Mouse (Mus musculus) naive thymus-derived CD4-positive, alpha-beta T cell, adult 2 months (primary cell): ENCODE data around the gene Nek1.

Experiments used
- DNase-seq: peaks from one replicate; pipeline ENCODE4 v3.0.0-alpha.2; 2011; ENCODE audit warnings: low read depth

Gene Nek1

DNA sequence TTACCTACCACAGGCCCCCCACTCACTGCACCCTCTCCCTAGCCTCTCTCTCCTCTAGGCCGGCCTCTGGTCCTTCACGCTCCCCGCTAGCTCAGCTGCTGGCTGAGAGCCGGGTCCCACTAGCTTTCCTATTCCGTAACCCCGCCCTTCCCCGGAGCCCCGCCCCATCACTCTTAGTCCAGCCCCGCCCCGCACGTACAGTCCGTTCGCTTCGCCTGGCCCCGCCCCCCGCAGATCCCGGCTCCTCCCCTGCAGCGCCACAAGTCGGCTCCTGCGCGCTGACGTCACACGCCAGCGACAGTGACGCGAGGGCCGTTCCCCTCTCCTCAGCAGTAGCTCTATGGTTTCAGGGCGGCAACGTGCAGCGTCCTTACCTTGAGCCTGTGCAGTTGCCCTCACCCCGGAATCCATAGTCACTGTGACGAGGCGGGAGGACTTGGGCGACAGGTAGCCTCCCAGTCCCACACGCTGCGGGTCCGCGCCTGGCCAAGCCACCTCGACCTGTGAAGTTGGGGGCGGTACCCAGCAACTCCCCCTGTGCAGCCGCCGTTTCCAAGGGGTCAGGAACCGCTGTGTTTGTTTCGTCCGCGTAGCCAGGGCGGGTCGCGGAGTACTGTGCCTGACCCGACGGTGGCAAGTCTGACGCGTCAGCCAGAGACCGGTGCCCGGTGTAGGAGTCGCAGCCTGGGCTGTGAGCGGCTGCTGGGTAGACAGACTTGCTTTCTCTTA, at the start of gene Nek1:
Nek1 (plus strand) TSS at position 286 of the 729 bp plus-strand sequence.
- DNase-seq: peak; percentile 99

DNA sequence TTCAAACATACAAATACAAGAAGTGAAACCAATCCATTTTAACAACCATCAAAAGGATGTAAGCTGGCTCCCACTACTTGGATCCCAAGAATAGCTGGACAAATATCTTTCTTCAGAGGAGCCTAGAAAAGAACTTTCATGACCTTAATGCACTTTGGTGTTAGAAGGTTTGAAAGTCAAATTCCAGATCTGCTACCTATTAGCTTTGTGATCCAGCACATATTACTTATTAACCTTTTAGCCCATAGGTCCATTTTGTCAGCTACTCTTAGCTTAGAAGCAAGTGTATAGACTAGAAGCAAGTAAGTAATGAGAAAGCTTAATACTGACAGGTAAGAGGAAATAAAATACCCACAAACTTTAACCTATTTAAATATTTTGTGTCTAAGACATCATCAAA, 45.5 kb upstream of the Nek1 start:
- DNase-seq: no peak

DNA sequence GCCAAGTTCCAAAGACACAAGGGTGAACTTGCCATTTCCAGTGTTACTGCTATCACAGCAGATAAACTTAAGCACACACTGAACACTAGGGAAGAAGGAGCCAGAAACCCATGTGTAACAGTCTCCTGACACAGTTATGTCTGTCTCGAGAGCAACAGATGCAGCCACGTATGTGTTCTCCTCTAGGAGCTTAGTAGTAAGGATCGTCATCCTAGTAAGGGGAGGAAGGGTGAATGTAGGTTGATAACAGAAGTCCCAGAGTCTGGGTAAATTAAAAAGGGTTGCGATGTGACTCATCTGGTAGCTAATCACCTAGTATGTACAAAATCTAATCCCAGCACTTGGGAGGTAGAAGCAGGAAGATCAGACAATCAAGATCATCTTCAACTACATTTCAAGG, 43.1 kb upstream of the Nek1 start:
- no peak for DNase-seq

DNA sequence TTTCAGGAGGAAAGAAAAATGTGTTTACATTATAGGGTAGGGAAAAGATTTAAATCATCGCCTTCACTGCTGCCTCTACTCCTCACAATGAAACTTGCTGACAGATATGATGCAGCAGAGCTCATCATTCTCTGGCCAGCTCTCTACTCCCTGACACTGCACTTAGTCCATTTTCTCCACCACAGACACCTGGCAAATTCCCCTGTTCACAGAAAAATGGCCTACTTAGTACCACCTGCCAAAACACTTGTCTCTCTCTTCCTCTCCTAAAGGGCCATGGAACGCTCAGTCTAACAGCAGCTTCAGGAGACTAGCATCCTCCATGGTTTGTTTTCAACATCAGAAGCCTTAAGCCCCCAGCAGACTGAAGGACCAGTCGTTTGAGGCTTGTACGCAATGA, 41.7 kb upstream of the Nek1 start:
- no peak for DNase-seq

DNA sequence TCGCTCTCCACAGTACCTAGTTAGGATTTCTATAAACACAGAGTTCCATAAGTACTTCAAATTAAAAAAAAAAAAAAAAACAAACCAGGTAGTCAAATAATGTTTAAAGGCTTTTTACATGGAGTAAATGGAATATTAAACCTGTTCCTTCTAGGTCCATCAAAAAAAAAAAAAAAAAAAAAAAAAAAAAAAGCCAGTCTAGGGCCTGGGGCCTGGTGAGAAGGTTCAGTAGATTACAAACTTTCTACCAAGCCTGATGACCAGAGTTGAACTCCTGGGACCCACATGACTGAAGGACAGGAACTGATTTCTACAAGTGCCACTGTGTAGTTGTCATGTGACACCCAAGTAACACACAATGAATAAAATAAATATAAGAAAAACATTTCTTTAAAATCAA, 41.2 kb upstream of the Nek1 start:
- no peak for DNase-seq

DNA sequence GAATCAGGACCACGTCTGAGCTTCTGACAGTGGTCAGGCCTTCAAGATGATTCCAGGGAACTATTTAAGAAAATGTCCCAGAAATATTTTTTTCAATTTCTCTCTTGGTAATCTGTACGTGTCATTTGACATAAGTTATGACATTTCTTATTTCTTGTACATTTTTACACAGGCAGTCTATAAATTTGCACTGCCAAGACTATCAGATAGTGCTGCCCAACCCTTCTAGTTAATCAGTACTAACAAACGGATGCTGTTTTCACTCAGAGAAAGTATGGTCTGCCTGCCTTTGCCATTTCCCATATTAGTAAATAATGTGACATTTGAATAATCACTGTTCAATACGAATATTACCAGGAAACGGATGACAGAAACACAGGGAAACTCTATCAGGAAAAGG, 40.2 kb upstream of the Nek1 start:
- DNase-seq: no peak

DNA sequence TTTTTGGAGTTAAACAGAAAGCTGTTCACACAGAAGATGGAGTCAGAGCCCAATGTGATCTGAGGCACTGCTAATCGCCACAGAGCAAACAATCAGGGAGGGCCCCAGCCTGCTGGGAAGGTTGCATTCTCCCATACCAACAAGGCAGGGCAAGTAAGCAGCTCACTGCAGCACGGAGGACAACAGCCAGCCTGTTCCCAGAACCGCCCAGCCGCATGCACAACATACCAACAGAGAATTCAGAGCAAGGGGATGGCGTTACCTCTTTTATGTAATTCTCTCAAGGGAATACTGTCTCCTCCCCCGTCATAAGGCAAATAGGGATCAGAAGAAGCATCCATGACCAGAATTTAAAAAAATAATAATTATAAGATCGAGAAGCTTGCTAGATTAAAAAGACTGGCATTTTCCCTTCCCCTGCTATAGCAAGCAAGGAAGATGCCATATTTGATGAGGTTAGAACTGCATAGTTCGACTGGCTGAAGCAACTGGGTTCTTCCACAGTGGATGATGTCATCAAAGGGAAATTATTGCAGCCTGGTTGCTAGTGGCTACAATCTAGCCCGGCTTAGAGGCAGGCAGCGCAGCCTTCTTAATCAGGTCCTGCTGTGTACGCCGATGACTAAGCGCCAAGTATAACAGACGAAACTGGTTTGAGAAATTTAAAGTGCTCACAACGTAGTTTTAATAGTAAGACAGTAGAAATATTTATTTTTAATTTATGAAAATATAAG, 38.5 kb upstream of the Nek1 start:
- DNase-seq: no peak

DNA sequence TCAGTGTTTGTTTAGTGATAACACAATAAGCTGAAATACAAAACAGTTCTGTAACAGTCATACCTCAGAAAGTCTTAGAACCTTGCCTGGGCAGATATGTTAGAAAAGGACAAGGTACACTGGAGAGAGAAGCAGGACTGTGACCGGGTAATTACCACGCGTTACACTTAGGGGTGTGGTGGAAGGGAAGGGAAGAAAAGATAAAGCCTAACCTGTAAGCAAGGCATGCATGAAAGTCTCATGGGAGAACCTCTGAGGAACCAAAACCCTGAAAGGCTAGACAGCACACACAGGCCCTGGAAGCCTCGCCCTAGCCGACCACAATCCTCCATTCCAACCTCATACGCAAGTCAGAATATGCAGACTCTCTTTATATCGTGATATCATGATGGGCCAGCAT, 36.1 kb upstream of the Nek1 start:
- no peak for DNase-seq

DNA sequence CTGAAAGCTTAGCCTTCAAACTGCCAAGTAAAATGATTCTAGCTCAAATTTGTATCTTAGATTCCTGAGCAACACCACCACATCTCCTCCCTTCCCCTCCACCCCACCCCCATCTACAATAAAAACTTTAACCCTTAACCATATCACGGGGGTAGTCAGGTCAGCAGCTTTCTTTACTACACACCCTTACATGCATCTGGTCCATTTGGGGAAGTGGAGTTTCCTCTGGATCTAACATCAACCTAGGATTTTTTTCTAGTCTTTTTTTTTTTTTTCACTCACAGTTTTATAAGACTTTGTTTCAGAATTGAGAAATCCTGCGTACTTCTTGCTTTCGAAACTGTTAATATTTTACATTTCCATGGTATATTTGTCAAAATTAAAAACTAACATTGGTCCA, 30.2 kb upstream of the Nek1 start:
- no peak for DNase-seq

DNA sequence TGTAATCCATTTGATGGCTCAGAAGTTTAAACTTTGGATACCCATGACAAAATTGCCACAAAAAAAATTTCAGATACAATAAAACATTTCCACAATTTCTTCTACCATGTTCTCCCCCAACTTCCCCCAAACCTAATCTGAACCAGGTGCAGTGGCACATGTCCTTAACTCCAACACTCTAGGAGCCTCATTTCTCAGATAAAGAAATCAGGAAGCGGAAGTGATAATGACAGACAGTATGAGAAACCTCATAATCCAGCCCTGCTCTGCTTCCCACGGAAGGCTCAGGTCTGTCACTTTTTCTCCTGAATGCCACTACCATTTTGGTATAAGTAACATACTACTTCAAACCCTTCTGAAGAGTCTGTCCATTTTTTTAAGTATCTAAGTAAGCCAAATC, 29.1 kb upstream of the Nek1 start:
- no peak for DNase-seq

DNA sequence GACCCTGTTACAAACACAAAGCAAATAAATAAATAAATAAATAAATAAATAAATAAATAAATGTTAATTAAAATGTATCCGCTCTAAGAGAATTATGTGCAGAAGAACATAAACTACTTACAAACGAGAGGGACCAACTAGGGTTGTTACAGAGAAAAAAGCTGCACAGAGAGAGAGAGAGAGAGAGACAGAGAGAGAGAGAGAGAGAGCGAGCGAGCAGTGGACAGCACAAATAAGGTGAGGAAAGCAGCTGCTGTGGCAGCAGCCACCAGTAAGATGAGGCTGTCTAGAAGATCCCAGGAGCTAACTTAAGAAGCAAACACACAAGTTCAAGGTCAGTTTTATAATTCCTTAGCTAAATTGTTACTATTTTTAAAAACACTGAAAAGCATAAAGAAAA, 28.5 kb upstream of the Nek1 start:
- no peak for DNase-seq

DNA sequence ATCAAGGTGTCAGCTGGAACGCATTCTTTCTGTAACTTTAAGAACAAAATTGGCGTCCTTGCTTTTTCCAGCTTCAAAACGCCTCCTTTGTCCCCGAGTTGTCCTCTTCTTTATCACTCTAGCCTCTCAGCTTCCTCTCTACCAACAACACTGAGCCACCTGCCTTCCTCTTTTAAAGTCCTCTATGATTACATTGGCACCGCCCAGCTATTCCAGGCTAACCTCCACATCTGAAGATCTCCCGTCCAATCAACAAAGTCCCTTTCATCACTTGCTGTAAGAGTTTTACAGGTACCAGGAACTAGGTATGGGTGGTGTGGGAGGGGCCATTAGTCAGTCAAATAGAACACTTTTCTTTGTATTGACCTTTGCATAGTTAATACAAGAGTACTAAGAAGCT, 27.7 kb upstream of the Nek1 start:
- no peak for DNase-seq

DNA sequence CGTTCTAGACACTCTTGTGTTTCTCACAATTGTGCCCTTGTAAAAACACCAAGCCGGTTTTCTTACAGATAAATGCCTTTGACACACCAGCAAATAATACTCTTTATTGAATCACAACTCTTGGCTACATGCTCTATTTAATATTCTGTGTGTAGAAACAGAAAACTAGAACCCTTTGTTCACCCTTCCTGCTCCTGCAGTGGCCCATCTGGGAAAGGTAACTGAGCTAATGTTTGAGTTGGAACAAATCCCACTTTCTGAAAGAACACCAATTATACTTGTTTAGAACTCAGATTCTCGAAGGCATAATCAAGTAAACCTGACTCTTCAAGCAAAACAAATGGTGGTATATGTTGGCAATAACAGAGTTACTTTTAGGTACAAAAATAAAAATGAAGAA, 27.3 kb upstream of the Nek1 start:
- DNase-seq: no peak

DNA sequence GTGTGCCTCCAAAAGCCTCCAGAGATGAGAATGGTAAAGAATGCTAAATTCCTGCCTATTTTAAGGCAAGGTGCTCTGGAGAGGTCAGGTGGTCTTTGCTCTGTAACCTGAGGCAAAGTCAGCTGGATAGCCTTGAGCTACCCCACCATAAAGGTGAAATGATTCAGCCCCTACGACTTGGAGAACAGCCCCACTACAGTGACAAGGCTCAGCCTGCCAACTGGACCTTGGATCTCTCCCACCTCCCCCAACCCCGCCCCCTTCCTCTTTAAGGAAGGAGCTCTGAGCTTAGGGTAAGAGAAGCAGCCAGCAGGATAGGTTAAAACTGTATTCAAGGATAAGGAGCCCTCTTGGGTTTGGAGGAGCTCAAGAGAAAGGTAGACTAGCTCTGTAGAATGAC, 23.9 kb upstream of the Nek1 start:
- DNase-seq: no peak

DNA sequence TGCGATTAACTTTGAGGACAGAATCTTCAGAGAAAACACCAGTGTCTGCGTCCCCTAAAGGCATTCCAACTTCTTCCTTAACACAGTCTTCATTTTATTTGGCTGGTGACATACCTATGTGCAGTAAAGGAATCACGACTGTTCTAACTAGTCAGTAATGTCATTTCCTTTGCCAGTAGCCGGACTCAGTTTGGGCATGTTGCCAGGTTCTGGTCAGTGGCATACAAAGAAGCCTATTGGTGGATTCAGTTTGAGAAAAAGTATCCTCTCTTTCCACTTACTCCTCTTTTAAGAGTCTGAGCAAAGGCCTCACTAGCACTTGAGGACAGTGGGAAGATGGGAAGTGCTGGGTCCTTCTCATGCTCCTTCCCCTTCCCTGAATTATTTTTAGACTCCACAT, 21.2 kb upstream of the Nek1 start:
- DNase-seq: no peak

DNA sequence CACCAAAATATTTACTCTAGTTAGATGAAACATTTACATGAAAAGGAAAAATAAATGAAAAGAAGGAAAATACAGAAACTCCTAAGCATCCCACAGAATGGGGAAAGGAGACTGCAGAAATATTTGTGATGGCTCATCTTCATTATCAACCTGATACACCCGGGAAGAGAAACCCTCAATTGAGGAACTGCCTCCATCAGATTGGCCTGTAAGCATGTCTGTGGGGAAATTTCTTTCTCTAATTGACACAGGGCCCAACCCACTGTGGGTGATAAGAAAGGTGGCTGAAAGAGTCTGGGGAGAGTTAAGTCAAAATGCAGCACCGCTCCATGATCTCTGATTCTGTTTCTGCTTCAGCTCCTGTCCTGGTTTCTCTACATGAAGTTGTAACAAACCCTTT, 19.5 kb upstream of the Nek1 start:
- no peak for DNase-seq

DNA sequence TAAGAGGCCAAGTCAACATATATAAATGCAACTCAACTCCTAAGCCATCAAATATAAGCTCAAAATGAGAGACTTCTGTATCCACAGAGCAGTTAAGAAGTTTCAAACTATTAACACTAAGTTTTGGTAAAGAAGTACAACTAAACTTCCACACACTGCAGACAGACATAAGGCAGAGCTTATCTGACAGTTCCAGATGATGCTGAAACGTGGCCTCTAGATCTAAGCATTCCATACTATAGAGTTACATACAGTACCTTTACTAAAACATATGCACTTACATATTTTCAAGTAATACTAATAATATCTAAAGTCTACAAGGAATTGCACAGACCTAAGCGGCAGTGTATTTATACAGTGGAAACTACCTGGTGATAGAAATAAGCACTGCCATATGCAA, 18.2 kb upstream of the Nek1 start:
- DNase-seq: no peak

DNA sequence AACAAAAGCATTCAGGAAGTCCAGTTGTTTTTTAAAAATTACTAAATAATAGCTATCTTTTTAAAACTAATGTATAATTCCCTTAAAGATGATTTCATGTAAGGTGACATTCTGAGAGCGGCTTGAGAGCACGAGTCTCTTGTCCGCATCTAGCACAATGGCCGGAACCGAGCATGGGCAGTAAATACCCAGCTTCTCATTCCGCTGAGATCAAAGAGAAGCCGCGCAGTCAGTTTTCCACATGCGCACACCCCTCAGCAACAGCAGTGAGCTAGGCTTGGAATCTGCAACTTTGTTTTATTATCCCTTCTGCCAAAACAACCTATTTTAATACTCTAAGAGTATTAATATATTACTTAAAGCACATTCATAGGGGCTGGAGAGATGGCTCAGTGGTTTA, 16.2 kb upstream of the Nek1 start:
- DNase-seq: no peak

DNA sequence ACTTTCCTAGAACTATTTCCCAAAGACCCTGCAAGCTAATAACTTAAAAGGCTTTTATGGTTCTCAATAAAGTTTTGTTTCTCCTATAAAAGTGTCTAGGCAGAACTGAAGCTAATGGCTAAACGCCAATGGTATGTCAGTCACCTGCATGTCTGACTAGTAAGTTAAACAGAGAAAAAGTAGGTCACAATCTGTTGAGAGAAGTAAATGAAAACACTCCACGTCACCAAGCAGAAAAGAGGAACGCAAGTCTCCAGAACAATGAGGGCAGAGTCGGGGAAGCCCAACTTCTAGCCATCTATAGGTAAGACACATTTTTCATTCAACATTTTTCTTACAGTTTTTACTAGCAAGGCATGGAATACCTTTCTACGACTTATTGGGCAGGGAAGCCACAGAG, 14.5 kb upstream of the Nek1 start:
- DNase-seq: no peak

DNA sequence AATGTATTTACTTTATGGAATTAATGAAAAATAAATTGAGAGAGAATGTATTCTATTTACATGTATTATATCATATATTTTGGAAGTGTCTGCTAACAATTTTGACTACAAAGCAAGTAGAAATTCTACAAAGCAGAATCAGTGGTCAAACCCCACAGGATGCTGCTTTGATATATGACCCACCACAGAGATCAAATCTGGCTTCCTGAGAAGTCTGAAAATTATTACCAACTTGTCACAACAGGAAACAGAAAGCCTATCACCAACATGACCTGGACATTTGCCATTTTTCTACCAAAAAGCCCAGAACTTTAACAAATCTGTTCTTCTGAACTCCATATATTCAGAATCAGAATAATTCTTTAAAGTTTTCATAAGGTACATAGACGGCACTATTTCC, 11.6 kb upstream of the Nek1 start:
- DNase-seq: no peak

DNA sequence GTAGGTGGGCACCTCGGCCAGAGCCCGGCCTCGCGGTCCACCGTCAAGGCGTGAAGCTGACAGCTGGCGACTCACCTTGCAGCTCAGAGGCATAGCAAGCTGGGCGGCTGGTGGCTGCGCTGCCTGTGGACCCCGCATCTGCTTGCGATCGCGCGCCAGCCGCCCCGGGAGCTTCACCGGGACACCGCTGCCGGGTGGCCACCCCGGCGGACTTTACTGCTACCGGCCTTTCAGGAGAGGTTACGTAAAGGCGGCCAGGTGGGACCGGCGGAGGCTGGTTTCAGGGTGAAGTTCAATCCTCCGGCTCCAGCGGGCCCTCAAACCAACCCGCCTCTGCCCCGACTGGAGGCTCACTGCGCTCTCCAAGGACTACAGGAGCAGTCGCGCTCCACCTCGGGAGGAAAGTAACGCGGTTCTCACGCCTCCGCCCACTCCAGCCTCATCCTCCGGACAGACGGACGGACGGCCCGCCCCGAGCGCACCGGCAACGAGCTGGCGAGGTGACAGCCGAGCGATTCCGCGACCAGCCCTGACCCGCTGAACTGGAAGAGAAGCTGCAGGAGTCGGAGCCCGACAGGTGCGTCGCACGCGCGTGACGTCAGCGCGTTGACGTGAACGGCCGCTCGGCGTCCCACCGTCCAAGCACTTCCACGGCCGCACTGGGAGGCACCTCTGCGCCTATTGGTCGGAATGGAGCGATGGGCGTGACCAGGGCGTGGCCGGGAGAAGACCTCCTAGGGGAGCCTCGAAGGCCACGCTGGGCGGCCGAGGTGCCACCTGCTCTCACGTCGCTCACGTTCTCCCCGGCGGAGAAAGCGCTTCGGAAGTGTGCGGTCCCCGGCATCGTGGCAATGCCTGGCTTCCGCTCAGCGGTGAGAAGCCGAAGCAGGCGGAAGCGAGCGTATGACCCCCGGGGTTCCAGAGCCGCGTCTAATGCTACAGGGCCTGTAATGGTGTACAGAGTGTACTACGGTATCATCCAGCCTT, 10.0 kb upstream of the Nek1 start, which contains the start of gene Clcn3:
Clcn3 (minus strand) TSS at position 600 of the 987 bp plus-strand sequence.
- peak; percentile 99 for DNase-seq

DNA sequence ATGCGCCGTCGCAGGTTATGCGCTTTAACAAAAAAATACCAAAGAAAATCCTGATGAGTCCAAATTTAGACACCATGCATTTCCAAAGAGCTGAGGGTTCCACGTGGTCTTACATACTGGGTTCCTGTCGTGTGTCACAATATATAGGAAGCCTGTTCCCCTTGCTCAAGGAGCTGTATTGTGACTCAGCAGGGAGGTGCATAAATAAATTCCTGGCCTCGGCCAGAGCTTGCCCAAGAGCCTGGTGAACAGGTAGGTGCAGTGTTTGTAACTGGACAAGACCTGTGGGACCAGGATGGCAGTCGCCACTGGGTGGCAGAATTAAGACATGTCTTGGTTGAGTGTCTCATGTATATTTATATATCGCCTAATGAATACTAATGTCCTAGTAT, 9.3 kb upstream of the Nek1 start:
- DNase-seq: no peak
